Mouse (Mus musculus): ENCODE measurements around the gene Srcin1.

The Srcin1 gene

DNA sequence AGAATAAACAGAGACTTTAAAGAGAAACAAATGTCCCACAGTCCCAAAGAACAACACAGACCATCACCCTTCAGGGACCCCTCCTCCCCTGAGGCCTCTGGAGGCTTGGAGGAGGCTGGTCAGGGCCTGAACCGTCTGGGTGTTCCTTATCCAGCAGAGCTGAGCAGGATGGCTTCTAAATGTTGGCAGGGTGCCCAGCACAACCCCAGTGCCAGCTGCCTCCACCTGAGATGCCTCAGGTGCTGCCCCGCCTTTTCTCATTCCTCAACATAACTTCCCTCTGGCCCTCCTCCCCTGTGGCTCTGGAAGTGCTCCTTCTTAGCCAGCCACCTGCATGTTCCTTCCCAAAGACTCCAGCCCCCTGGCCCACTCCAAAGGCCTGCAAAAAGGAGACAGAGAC lies 2.3 kb upstream of the Srcin1 start:
- peak; percentile 53 for DNase-seq

DNA sequence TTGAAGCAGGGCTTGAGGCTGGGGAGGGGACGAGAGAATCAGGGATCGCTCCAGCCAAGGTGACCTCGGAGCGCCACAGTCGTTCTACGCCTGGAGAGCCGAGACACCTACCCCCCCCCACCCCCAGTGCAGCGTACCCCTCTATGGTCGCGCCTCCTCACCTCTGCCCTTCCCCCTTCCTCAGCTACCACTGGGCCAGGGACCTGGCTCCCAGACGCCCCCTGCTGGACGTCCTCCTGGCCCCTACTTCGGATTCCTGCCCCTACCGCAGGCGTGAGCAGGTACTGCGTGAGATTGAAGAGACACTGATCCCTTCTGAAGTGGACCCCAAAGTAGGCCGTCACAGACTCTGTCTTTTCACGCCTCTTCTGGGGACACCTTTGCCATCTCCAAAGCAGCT lies 348 bp downstream of the Srcin1 start:
- DNase-seq = peak; percentile 91 to 96

DNA sequence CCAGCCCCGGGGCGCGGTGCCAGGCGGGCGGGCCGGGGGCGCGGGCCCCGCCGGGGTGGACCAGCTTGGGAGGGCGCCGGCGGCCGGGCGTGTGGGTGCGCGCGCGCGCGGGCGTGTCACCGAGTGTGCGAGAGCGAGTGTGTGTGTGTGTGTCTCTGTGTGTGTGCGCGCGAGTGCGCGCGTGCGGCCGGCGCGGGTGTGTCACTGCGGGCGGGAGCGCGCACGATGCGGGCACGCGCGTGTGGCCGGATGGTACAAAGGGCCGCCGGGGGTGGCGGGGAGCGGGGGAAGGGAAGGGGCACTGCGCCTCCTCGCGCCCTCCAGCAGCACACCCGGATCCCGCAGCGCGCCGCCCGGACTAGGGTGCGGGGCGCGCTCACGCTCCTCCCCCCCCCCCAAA lies 911 bp downstream of the Srcin1 start:
- DNase-seq = peak; percentile 82 to 95

DNA sequence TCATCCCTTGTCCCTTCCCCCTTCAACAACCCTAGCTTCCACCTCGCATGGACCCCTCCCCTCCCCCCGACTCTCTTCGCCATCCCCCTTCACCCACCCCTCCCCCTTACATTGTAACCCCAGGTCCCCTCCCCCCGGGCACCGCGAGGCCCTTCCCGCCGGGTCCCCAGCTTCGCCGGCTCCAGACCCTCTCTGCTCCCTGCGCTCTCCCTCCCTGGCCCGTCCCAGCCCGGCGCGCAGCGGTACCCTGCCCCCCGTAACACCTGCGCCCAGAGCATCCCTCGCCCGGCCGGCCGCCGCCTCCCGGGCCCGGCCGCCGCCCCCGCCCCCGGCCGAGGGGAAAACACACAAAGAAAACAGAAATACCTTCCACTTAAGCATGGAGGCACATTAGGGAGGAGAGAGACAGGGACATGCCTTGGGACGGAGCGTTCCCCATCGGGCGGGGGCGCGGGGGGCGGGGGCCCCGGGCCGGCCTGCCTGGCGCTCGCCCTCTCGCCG lies 1.4 kb downstream of the Srcin1 start:
- peak; percentile 45 to 59 for DNase-seq

DNA sequence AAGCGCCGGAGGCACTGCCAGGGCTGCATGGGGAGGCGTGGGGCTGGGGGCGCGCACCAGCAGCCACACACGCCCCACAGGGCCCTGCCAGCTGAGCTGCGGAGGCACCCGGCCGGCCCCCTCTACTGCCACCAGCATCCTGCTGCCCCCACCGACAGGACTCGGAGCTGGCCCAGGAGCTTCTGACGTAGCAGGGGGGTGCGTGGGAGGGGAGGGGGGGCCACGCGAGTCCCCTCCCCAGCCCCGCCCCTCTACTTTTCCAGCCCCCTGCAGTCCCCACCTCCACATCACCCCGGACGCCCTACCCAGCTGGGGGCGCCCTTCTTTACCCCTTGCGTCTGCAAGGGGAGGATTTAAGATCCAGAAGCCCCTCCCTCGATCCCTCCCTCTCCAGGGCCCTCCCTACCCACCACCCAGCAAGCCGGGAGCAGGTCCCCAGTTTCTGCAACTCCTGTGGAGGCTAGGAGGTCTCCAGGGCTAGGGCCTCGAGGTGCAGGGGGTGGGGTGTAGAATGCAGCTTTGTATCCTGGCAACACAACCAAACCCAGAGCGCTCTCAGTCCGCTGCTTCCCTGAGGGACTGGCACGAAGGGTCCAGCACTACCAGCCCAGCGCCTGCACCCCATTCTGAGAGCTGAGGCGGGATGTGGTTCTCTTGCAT lies 2.0 kb downstream of the Srcin1 start:
- DNase-seq = peak; percentile 60 to 62

DNA sequence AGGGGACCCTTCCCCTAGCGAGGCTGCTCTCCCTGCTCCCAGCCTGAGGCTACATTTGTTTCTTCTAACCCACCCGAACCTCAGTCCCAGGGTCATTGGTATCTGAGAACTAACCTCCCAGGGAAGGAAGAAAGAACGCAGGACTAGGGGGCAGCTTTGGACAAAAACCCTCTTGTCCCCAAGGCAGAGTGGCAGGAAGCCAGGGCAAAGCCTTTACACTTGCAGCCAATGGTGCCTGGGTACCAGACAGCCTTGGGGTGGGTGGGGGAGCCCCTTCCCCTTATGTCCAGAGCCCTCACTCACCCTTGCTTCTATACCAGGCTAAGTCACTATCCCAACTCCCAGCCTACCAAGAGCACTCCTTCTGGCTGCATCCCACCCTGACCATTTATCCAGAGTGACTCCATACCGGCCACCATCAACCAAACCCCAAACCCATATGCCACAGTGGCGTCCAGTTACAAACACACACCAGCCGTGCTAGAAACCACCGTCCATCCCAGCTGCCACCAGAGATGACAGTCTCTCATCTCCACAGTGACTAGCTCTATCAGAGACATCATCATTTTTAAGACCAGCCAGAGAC lies 3.0 kb downstream of the Srcin1 start:
- peak; percentile 38 to 55 for DNase-seq

DNA sequence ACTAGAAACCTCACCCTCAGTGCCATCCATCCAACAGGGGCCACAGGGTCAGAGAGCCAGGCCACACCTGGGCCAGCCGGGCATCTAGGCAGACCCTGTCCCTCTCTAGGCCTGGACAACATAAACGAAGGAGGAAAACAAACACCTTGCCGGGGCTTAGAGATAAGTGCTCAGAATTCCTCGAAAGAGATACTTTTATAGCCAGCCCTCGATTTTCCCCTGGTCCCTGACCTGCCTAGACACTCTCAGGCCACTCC lies 4.0 kb downstream of the Srcin1 start:
- no peak for DNase-seq

DNA sequence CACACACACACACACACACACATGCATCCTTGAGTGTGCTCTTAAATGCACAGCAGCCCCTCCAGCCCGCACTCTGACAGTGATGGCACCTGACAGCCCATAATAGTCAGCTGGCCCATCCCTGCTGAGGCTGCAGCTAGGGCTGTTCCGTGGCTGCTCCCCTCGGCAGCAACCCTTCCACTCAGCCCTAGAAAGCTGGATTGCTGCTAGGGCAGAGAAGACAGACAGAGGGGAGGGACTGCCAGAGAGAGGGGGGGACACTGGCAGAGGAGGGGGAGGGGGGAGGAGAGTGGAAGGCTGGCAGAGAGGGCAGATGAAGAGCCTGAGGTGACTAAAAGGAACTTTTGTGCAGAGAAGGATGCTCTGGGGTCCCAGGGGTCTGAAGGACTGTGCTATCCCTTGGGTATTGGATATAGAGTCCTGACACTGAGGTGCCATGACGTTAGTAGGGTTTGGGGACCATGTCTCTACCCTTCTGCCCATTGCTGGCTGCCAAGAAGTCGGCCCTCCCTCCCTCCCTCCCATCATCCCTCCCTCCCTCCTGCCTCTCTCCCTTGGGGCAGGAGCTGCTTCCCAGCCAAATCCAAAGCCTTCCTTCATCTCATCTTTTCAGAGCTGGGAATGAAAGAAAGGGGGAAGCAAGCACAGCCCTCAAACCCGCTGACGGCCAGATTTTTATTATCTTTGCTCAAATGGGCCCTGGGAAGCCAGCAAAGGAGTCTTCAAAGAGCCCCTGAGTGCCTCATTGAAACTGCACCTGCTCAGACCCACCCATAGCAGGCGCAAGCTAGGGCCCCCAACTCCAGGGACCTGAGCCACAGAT lies 4.5 kb downstream of the Srcin1 start:
- DNase-seq = peak; percentile 35 to 36

DNA sequence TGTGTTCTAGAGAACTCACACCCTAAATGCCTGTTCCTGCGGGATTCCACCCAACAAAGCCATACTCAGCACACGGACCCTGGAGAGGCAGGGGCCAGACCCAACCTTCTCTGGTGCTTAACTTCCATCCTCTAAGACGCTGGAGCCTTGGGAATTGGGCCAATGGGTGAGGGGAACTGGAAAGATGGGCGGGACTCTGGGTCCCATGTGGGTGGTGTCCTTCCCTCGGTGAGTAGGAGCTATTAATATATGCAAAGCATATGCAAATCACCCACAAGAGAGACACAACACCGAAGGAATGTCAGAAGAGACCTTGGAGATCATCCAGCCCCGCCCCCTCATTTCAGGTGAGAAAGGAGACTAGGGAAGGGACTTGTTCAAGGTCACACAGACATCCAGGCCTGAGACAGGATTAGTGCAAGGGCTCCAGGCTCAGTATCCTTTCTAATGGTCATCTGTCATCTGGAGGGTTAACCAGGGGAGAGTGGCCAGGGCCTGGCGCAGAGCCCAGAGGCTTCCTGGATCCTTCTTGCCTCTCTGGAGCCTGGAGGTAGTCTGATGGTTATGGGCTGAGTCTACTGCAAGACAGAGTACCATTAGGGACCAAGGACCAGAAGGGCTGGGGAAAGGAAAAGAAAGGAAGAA lies 5.4 kb downstream of the Srcin1 start:
- DNase-seq = peak; percentile 90 to 91

DNA sequence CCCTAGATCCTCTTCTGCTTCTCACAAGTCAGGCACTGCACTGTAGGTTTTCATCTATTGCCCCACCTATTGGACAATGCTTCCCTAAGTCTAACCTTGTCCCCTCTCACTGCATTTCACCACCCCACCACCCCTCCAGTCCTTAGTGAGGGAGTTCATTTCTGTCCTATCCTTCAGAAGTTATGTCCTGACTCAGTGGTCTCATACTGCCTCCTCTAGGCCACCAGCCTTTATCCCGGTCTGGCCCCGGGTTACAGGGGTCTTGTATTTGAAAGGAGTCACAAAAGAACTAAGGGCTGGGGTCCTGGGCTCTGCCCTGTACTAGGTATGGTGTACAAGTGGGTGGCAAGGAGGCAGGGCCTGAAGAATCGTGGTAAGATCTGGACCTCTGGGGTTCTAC lies 6.2 kb downstream of the Srcin1 start:
- peak; percentile 16 to 30 for DNase-seq

DNA sequence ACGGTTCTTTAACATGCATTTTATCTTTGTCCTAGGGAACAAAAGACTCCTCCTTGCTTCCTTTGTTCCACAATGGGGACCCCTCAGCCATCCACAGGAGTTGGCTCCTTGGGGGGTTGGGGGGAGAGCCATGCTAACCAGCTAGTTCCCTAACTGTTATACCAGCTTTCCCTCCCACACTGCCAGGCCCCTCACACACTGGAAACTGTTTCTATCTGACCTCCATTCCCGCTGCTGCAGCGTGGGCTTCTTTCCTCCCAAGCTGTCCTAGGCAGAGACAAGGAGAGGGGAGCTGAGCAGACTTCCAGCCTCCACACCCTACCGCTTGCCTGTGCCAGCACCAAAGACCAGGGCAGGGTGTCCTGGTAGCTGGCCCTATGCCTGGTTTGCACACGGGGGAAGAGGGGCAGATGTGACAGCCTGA lies 6.7 kb downstream of the Srcin1 start:
- DNase-seq = peak; percentile 35 to 55

DNA sequence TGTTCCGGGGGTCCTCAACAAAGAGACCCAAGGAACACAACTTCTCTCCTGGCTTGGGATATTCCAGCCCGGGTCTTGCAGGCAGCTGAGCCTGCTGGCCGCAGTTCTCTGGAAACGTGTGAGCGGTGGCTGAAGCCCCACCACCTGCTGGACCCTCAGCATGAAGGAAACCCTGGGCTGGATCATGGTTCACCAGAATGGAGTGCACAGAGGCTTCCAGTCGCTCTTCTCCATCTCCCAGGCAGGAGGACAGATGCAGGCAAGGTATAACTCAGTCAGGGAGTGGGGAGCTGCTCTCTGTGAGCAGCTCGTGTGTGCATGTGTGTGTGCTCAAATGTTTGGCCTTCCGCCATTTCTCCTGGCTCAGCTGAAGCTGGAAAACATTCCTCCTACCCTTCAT lies 7.3 kb downstream of the Srcin1 start:
- peak; percentile 94 to 95 for DNase-seq

DNA sequence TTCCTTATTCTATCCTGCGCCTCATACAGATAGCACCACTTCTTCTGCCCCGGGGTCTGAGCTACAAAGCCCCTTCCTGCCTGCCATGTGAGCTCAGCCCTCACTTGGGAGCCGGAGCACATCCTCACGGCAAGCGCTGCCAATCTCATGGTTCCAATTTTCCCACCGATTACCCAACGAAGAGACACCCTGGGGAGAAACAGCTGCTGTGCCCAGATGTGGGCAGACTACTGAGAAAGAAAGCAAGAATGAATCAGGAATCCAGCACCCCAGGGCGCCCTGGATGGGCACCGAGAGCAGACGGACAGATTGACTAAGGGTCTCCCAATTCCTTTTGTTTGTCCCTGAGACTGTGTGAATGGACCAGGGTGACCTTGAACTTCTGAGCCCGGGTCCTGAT lies 8.5 kb downstream of the Srcin1 start:
- DNase-seq = peak; percentile 23 to 33

DNA sequence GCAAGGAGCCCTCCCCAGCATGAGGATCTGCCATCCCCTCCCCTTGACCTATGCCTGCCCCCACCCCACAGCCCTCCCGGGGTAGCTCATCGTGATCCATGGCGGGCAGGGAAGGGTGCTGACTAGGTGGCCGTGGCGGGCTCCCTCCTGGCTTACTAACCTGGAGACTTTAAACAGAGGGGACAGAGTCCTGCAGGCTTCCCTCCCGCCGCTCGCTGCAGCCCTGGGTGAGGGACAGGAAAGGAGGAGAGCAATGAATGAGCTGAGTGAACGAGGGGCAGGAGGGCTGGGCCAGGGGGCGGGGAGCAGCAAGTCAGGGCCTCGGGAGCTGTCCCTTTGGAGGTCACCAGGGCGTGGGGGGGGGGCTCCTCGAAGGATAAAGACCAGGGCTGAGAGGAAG lies 9.4 kb downstream of the Srcin1 start:
- peak; percentile 11 to 20 for DNase-seq

DNA sequence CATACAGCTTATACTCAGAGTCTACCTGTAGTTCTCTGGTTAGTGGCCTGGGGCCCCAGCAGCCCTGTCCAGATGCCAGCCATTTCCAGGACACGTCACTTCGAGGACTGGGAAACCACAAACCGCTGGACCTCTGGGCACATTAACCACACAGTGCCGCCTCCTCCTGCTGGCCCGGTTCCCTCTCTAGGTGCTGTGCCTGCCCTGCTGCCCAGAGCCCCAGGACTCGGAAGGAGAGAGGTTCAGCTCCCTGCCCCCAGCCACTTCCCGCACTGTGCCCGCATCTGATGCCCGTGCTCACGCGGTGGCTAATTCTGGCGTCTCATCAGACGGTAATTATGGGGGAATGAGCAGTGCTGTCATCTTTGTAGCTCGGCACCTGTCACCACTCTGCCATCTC lies 12.3 kb downstream of the Srcin1 start:
- DNase-seq = peak; percentile 34 to 47

DNA sequence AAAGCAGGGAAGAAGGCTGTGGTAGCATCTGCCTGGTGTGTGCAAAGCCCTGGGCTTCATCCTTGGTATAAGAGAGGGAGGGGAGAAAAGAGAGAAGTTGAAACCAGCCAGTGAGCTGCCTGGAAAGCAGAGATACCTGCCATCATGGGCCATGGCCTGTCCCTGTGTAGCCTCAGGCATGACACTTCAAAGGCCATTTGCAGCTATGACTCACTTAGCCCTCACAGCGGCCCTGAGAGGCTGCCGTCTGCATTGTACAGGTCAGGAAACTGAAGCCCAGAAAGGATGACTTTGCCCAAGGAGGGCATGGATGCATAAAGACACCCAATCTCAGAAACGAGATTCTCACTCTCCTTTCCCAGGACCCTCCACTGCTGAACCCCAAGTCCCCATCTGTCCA lies 13.4 kb downstream of the Srcin1 start:
- peak in 1 of 2 experiments; percentile 40 for DNase-seq

DNA sequence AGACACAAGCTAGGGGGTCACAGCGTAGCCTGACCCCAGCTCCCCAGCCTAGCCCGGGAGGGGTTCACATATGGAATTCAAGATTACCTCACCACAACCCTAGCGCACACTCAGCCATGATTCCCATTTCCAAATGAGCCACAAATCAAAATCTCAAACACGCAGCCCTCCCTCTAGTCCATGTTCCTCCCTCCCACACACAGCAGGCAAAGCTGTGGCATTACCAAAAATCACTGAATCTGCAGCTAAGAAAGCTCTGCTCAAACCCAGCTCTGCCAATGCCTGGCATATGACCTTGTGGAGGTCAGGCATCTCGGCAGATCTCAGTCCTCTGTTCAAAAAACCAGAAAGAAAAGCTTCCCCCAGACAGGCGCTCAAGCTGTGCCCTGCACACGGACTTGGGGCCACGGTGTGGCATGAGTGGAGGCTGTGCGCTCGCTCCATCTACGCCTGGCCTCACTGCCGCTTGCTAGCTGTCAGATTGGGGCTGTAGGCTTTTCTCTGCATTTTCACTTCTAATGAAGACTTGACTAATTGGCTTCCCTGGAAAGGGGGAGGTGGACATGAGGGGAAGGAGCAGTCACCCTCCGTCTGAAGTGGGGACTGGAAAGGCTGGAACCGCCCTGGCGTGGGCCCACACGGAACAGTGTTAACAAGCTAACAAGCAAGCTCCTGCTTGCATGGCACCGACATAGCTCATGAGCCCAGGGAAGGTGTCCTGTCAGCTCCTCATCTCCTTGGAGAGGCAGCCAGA lies 15.6 kb downstream of the Srcin1 start:
- DNase-seq = peak in 1 of 2 experiments; percentile 57

DNA sequence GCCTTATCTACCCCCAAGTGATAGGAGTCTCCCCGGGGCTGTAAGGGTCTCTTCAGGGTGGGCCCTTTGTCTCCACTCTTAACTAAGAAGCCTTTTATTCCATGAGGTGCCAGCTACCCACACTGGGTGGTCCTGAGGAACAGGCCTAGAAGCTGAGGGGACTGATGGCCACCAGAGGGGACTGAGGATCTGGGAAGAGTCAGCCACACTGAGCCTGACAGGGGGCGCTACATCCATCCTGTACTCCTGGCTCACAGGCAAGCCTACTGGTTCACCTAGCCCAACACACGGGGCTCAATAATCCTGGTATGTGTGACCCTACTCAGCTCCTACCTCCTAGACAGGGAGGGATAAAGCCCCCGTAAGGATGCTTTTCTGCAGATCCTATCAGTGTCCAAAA lies 16.4 kb downstream of the Srcin1 start:
- DNase-seq = peak in 1 of 2 experiments; percentile 35

DNA sequence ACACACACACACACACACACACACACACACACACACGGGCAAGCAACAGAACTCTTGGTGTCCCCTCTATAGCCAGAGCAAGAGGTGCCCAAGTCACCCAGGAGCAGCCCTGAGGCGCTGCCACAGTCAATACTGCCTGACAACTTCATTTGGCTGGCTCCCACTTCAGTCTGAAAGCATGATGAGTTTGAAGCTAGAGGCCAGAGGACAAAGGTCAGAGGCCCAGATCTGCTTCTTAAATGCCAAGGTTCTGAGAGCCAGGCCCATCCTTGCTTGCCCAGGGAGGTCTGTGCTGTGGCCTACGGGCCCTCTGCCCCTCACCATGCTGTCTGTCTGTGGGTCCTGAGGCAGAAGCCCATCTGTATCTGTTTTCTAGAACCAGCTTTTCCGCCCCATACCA lies 18.1 kb downstream of the Srcin1 start:
- DNase-seq = no peak

DNA sequence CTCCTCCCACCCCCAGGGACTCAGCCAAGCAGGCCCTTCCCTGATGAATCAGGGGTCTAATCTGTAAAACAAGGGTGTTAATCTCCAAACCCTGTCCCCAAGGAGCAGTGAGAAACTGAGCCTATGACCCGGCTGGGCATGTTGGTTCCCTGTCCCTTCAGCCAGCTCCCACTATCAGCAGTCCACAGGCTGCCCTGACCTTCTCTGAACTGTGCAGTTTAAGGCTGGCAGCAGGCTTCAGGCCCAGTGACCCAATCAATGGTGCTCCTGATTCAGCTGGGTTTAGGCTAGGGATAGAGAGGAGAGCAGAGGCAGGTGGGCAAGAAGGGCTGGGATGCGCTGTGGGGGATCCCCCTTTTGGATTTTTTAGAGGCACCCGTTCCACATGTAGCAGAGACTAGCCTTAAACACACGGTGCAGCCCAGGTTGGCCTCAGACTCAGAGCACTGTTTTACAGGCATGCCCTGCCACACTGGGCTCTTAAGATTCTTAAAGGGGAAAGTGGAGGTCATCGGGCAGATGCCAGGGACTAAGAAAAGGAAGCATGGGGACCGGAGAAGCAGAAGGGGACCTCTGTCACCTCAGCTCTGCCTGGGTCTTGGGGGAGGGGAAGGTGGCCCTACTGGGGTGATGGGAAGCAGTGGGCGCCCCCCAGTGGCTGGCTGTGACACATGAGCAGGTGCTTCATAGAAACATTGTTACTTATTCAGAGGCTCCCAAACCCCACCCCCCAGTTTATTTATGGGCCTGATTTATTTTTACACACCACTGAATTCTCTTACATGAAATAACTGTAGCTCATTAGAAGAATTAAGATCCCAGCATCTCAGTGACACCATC lies 19.2 kb downstream of the Srcin1 start:
- peak; percentile 91 for DNase-seq

DNA sequence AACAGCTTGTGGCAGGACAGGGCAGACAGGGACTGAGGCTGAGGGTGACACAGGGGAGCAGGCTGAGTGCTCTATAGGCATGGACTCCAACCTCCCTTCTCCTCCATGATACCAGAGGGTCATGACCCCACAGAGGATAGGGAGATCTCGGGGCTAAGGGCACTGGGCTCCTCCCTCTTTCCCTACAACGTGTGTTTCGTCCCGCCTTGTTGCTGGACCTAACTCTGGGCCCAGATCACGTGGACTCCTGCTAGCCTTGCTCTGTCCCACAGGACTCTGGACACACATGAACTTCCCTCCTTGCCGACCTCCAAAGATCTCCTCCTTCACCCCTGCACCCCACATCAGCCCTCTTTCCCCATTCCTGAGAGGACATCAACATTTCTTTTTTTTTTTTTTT lies 20.8 kb downstream of the Srcin1 start:
- no peak for DNase-seq

DNA sequence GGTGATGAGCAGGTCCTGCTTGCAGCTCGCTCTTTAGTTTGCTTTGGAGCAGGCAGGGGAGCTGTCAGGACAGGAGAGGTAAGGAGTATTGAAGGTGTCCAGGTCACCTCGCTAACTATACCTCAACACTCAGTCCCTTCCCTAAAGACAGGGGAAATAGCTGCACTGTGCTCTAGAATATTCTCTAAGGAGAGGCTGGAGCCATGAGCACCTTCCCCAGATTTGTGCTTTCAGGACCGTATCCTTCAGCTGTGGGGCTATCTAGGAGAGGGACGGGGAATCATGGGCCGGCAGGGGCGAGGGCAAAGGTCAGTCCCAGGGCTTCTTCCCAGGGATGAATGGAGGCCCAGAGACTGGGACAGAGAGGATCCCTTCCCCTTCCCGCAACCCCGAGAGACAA lies 23.8 kb downstream of the Srcin1 start:
- DNase-seq = no peak
